Mouse (Mus musculus): Measurements from ENCODE around the gene Lamtor3.
"Not testable (repeated sequence)": the region's sequence is repeated elsewhere in the genome, so short reads cannot be mapped to it uniquely, and the experiment has no call there.

Lamtor3 gene

GRCm38 (mm10) chr3:137935570-137936525, 17.5 kb downstream of the Lamtor3 start:
- no peak for DNase-seq

DNA sequence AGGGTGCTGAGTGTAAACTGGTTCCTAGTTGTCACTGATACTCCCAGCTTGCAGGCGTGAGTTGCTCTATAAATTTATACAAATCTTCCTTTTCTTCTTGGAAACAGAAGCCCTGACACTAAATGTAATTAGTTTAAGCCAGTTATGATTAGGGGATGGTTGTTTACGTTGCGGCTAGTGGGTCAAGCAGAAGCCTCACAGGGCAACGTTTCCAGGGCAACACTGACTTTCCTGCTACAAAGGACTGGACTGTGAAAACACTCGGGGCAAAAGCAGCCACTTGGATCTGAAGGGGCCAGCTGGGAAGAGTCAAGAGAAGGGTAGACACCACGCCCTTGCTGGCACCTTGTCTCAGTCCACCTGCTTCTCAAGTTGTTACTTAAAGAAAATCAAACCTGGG, 18.2 kb downstream of the Lamtor3 start:
- no peak for DNase-seq

DNA sequence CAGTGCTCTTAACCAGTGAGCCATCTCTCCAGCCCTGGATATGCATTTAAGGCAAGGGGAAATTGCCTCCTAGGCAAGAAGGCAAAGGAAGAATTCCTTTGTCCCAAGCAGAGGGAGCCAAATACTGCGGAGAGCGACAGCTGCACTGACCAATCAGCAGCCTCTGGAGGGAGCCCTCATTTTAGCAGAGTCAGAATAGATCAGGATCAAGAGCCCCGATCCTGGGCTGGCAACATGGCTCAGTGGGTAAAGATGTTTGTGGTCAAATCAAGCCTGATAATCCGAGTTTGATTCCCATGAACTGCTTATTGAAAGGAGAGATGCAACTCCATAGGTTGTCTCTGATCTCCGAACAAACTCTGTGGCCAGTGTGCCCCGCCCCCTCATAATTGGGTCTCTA, 20.3 kb downstream of the Lamtor3 start:
- no peak for DNase-seq

- no peak for DNase-seq
Measured at GRCm38 (mm10) chr3:137940757-137941156, 22.5 kb downstream of the Lamtor3 start.

GRCm38 (mm10) chr3:137941555-137941954, 23.2 kb downstream of the Lamtor3 start:
- DNase-seq: no peak

DNA sequence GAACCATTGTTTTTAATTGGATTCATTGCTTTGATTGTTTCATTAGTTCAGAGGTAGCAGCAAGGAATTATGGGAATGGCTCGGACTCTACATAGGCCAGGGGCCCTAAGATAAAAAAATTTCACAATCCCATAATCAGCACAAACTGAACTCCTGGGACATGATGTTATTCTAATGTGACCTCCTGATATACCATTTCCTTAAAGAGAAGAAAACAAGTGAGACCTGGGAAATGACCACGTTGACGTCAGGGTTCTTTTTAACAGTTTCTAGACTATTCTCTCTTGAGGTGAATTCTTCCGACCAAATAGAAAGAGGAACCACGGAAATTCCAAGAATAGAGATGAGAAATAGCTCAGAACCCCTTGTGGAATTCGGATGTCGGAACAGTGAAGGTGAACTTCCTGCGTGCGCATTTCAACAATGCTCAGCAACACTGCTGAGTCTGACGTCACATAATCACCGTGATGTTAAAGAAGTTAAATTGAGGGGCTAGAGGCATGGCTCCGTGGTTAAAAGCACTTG, 23.9 kb downstream of the Lamtor3 start:
- DNase-seq: no peak

GRCm38 (mm10) chr3:137943737-137944154, 25.4 kb downstream of the Lamtor3 start:
- DNase-seq: no peak

- DNase-seq: no peak
Measured at GRCm38 (mm10) chr3:137946827-137947226, 28.5 kb downstream of the Lamtor3 start.

DNA sequence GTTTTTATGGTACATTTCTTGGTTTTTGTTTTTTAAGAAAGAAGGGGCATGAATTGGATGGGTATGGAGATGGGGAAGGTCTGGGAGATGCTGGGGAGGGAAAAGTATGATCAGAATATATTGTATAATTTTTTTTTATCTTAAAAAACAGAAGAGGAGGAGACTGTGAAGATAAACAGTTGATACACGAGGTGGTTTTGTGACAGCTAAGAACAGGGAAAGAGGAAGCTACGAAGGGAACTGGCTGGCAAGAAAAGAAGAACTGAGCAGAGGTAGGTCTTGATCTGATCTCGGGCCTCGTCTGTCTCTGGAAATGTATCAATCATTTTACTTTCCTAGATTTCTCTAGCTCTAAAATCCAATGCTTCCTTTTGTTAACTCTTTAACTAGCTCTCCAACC, 29.2 kb downstream of the Lamtor3 start:
- DNase-seq: no peak

DNA sequence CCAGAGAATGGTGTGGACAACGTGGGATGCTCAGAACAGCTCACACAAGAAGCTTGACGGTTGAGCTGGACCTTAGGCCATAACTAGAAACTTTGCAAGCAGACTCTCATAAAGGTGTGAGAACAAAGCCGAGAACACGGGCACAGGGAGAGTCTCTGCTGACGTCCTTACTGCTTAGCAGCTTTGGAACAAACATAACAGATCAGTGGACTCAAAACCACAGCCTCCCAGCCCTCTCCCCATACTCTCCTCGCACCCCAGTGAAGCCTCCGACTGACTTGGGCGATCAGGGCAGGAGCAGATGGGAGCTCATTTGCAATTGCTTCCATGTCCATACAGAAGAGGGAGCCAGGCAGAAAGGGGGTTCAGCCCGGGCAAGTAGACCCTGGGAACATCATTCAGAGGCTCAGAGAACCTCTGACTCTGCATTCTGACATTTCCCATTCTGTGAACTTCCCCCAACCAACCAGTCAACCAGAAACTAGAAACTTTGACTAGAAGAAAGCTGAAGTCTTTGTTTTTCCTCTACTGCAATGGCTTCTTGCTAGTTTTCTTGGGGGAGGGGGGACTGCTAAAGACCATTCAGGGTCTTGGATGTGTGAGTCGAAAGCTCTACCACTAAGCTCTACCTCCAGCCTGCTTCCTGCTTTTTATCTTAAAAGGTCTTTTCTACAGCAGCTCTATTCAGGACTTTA, 32.0 kb downstream of the Lamtor3 start:
- DNase-seq: no peak

DNA sequence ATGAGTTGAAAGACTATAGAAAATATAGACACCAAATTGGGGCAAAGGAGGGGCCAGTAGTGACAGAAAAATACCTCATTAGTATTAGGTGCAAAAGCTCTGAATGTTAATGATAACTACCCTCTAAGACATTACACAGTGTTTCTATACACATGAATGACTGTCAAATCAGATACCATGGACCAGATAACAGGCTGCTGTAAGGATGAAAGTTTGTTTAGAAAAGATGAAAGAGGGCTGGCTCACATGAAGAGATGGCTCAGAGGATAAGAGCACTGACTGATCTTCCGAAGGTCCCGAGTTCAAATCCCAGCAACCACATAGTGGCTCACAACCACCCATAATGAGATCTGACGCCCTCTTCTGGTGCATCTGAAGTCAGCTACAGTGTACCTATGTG, 33.0 kb downstream of the Lamtor3 start:
- DNase-seq: not testable (repeated sequence)

DNA sequence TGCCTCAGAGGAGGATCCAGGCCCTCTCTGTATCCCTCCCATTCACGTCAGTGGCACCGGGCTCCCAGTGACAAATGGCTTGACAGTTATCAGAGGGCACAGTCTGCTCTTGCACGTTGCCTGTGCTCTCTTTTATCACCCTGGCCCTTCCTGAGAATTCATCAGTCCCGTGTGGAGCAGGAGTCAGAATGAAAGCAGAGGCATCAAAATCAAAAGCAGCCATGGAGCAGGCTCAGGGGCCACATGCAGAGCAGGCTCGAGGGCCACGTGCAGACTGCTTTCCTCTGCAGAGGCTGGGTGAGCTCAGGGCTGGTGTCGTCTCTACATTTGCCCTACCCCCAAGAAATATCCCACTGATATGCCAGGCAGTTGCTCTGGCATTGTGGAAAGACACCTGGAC, 33.5 kb downstream of the Lamtor3 start:
- no peak for DNase-seq

- no peak for DNase-seq
Measured at GRCm38 (mm10) chr3:137952225-137952913, 34.1 kb downstream of the Lamtor3 start.

GRCm38 (mm10) chr3:137952914-137953880, 34.9 kb downstream of the Lamtor3 start:
- DNase-seq: no peak

DNA sequence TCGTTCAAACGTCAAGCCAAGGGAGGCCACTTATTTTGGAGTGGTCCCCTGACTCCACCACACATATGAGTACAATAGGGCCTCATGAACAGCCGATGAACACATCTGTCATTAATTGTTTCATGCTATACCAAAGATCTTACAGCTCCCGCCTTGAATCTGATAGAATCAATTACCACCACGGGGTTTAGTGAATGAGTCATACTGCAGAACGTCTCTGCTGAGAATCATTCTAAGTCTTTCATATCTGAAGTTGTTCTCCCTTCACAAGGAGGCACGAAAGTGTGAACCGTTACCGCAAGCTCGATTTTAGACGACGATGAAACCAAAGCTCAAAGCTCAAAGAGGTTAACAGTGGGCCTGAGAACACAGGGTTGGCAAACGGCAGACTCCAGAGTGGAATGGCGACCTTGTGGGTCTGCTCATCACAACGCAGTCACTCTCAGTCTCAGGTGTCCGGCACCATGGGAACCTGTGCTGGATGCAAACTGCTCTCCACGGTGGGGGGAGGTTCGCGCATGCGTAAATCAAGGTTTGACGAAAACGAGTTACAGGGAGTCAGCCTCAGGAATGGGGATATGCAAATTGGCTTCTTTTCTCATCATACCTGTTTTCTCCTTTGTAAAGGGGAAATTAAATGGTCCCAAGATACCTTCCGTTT, 36.1 kb downstream of the Lamtor3 start:
- DNase-seq: no peak

DNA sequence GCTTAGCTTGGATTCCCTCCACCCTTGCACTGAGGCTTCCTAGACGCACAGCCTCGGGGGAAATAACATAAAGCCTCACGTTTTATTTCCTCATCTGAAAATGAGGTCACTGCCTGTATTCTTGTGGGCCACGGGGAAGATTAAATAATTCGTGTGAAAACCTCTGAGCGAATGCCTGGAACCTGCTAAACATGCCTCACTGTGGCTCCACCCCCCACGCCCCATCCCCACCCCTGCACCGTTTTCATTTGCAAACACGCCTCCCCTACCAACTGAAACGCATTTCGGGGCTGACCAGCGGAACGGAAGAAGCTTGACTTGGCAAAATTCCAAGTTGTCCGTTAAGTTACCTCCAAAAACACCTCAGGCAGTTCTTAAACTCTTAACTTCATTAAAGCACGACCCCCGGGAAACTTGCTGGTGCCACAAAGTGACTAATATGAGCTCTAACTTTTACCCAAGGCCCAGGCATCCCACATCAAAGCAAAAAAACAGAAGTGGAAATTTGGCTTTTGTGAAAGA, 37.3 kb downstream of the Lamtor3 start:
- DNase-seq: no peak

DNA sequence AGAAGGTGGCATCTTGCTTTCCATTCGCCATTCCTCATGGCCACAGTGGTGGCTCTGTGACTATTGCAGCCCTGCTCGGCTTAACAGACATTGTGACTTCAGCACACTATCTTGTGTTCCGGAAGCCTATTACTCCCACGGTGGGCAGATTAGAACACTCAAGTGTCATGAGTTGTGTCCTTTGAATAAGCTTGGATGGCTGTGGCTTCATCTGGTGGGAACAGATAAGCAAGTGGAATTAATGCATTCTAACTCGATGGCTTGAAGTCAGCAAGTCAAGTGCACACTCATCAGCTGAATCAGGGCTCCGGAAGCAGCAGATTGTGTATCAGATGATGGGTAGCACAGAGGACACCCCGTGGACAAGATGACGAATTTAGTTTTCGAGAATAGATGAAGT, 39.6 kb downstream of the Lamtor3 start:
- DNase-seq: no peak

DNA sequence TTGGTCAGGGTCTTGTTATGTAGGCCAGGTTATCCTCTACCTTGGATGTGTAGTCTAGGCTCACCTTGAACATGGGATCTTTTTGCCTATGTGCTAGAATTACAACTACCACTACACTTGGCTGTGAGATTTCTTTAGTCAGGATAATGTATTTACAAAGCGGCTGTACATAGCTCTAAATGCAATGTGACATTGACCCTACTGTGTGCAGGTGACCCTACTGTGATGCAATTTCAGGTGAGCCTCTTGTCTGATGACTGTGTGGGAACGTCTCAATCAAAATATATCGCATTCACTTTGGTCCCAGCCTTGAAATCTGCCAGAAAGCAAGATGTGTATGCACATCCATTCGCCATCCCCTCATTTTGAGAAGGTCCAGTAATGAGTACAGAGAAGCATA, 40.0 kb downstream of the Lamtor3 start:
- DNase-seq: no peak

DNA sequence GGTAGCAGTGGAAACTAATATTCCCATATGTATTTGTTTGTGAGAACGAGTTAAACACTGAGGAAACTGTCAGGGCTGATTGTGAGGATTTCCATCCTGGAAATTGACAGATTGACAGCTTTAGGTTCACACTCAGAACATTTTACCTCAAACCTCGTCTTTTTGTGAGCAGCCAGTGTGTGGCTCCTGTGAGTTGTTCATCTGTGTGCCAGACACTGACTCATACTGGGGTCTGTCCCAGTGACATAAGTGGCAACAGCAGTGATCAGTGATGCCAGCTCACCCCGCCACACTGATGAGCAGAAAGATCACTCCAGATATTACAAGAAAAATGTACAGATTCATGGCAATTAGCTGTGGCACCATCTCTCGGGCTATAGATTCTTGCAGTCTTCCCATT, 41.1 kb downstream of the Lamtor3 start:
- DNase-seq: peak; percentile 14

DNA sequence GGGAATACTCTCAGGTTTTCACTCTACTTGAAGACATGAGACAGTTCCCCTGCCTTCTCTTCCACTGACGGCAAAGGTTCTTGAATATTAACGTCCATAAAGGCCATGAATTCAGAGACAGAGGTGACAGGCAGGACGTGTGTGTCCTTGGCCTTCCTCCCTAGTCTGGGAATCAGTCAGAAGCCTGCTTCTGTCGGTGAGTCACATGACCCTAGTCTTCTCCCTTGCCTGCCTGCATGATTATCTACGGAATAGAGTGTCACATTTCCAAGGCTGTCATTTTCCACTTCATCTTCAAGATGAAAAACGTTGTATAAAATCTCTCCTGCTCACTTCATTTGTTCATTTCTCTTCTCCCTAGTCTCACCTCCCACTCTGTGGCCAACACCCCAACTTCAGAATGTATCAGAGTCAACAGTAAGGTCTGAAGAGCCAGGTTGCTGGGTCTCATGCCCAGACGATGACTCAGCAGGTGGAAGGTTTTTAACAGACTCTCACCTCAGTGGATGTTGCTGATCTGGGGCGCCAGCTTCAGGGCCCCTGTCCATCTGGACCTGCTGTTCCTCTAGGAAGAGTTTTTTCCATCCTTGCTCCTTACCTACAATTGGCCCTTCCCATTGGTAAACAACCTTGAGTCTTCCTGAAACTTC, 43.6 kb downstream of the Lamtor3 start:
- peak; percentile 70 for DNase-seq

DNA sequence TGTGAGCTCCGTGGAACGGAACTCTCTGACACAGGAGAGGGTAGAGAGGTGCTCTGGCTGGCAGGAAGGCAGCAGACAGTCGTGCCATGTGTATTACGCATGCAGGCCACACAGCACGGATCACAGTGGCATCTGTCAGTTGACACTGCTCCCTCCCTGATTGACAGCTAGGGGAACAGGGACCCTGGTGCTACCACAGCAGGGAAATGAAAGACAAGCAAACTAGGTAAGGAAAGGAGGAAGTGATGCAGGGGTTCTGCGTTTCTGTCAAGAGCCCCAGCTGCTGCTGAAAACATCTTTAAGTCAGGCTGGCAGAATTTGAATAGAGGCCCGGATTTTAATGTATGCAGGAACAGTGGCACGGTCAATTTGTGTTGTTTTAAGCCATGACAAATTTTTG, 45.2 kb downstream of the Lamtor3 start:
- no peak for DNase-seq
